ENCODE assay signal across 23 mouse cellular contexts in the genomic region with DNA sequence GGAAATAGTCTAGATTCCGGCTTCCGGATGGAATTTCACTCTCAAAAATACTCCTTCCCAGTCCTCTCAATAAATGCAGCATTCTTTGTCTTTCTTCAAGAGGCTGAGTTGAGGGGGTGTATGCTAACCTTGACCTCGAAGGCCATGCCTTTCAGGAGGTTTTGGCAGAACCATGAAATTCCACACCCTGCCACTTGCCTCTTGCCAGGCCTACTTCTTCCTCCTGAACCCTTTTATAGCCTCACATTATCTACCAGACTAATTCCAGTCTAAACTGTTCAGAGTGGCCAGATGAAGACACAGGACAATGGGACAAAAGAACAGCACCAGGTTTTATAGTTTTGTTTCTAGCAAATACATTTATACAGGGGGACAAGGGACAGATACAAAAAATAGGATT. TPM values are rescaled to one million over a fixed set of nuclear protein-coding genes. Genes with fewer than 3 reads are reported as not detected.
DNase-seq lines count a peak whose midpoint lies in the region; ATAC-seq and TF ChIP-seq lines count a peak whose summit lies in the region.
"Had no signal": no experiment of that assay in that cellular context is flagged by ENCODE, and none has a peak within 500 bp of the region (broad histone marks: within the 10 kb centered on the region; RNA-seq: fewer than 3 reads in every experiment).

No protein-coding gene starts in this region.

- no peak for TF ChIP-seq EP300 in heart, adult 2 months (IDR thresholded peaks at IDR 0.05; ENCODE audit: insufficient read depth, low read depth, low read length)

- peak in 1 of 2 experiments; percentile 12 for DNase-seq in heart, adult 2 months
- no peak for DNase-seq in heart, adult 8-10 months (ENCODE audit: low spot score)
- DNase-seq in kidney, adult 2 months: peak; percentile 2
- no peak for DNase-seq in kidney, postnatal 36 days
- DNase-seq in lung, adult 2 months: no peak
- DNase-seq in gastrocnemius, adult 18-20 months (ENCODE audit: low spot score): no peak
- DNase-seq: adrenal gland, postnatal 10 days; cerebellum, adult 9-10 months; gastrocnemius, postnatal 36 days; right cerebral cortex, postnatal 25 days; thymus, postnatal 36 days had no signal

- H3K4me1 ChIP-seq in heart, adult 2 months (ENCODE audit: control insufficient read depth, insufficient read depth, low read length): no peaks in the 10 kb centered on the region
- no peaks in the 10 kb centered on the region for H3K4me1 ChIP-seq in kidney, adult 2 months (ENCODE audit: control insufficient read depth, insufficient read depth, low read length)
- no peaks in the 10 kb centered on the region for H3K4me1 ChIP-seq in lung, embryonic 15.5 days
- no peaks in the 10 kb centered on the region for H3K4me1 ChIP-seq in lung, adult 2 months (ENCODE audit: control insufficient read depth, insufficient read depth, low read length)
- no peaks in the 10 kb centered on the region for H3K4me1 ChIP-seq in limb, embryonic 15.5 days
- H3K4me1 ChIP-seq: embryonic facial prominence, embryonic 12.5 days; forebrain, embryonic 15.5 days; midbrain, embryonic 10.5 days had no signal

- intact Hi-C loops in heart, adult 2 months (cut with DNase I): no loop called here

- H3K4me3 ChIP-seq in heart, adult 2 months: no peak overlapping the region
- no peak overlapping the region for H3K4me3 ChIP-seq in kidney, adult 2 months (ENCODE audit: insufficient read depth, low read depth, low read length)
- no peak overlapping the region for H3K4me3 ChIP-seq in lung, embryonic 15.5 days
- no peak overlapping the region for H3K4me3 ChIP-seq in lung, adult 2 months (replicated peaks; ENCODE audit: extremely low read depth, low read depth, low read length)
- H3K4me3 ChIP-seq in limb, embryonic 15.5 days: no peak overlapping the region
- H3K4me3 ChIP-seq: embryonic facial prominence, embryonic 12.5 days; forebrain, embryonic 15.5 days; layer of hippocampus, adult 2 months; midbrain, embryonic 10.5 days had no signal

- no peaks in the 10 kb centered on the region for H3K36me3 ChIP-seq in heart, adult 2 months (ENCODE audit: control insufficient read depth, insufficient read depth, low read length)
- H3K36me3 ChIP-seq in kidney, adult 2 months (ENCODE audit: control insufficient read depth, insufficient read depth, low read length): no peaks in the 10 kb centered on the region
- no peaks in the 10 kb centered on the region for H3K36me3 ChIP-seq in lung, embryonic 15.5 days
- H3K36me3 ChIP-seq in limb, embryonic 15.5 days: no peaks in the 10 kb centered on the region
- H3K36me3 ChIP-seq: embryonic facial prominence, embryonic 12.5 days; forebrain, embryonic 15.5 days; midbrain, embryonic 10.5 days had no signal

- no peaks in the 10 kb centered on the region for H3K27me3 ChIP-seq in heart, adult 2 months (ENCODE audit: control insufficient read depth, insufficient read depth, low read length)
- no peaks in the 10 kb centered on the region for H3K27me3 ChIP-seq in kidney, adult 2 months (replicated peaks; ENCODE audit: control insufficient read depth, insufficient read depth, low read length)
- no peaks in the 10 kb centered on the region for H3K27me3 ChIP-seq in lung, embryonic 15.5 days
- peaks cover under 1% of the 10 kb centered on the region; the same call in 1 of the 2 replicates for H3K27me3 ChIP-seq in limb, embryonic 15.5 days
- H3K27me3 ChIP-seq: embryonic facial prominence, embryonic 12.5 days; forebrain, embryonic 15.5 days had no signal

- H3K79me2 ChIP-seq in heart, adult 2 months (replicated peaks; ENCODE audit: control insufficient read depth, insufficient read depth, low read length): no peaks in the 10 kb centered on the region

- TF ChIP-seq POLR2A in heart, adult 2 months (IDR thresholded peaks at IDR 0.05; ENCODE audit: insufficient read depth, low read depth, low read length): no peak
- TF ChIP-seq POLR2A in kidney, adult 2 months (IDR thresholded peaks at IDR 0.05; ENCODE audit: low read depth, low read length): no peak
- TF ChIP-seq POLR2A in lung, adult 2 months (IDR thresholded peaks at IDR 0.05; ENCODE audit: borderline replicate concordance, extremely low read depth, low read depth, low read length): no peak

- H3K27ac ChIP-seq in heart, adult 2 months: peak overlapping the region; percentile 29
- H3K27ac ChIP-seq in kidney, adult 2 months (ENCODE audit: insufficient read depth, low read depth, low read length): no peak overlapping the region
- peak overlapping the region; percentile 47; the same call in 1 of the 2 replicates for H3K27ac ChIP-seq in lung, embryonic 15.5 days
- H3K27ac ChIP-seq in limb, embryonic 15.5 days: 0 out of 2 replicates have a peak overlapping the region, but pooled peaks have one; percentile 22
- H3K27ac ChIP-seq: embryonic facial prominence, embryonic 12.5 days; forebrain, embryonic 15.5 days; layer of hippocampus, adult 2 months; liver, embryonic 14.5 days; macrophage; midbrain, embryonic 10.5 days had no signal

- WGBS in heart, adult 2 months: 35% methylated on average over 3 of the region's 3 CpGs
- WGBS in kidney, adult 2 months: 41% methylated on average over 3 of the region's 3 CpGs
- 31% methylated on average over 3 of the region's 3 CpGs for WGBS in lung, embryonic 15.5 days
- 46% methylated on average over 3 of the region's 3 CpGs for WGBS in lung, adult 2 months
- WGBS in limb, embryonic 15.5 days: 28% methylated on average over 3 of the region's 3 CpGs

- TF ChIP-seq CTCF in heart, adult 2 months (IDR thresholded peaks at IDR 0.05): no peak
- no peak for TF ChIP-seq CTCF in kidney, adult 2 months (conservative IDR thresholded peaks at IDR 0.05; ENCODE audit: insufficient read depth, insufficient read length, low read depth, low read length)
- no peak for TF ChIP-seq CTCF in lung, adult 2 months (IDR thresholded peaks at IDR 0.05; ENCODE audit: insufficient read depth, low read length)

- no peaks in the 10 kb centered on the region for H3K9me3 ChIP-seq in lung, embryonic 15.5 days
- H3K9me3 ChIP-seq in limb, embryonic 15.5 days: no peaks in the 10 kb centered on the region
- H3K9me3 ChIP-seq: embryonic facial prominence, embryonic 12.5 days; forebrain, embryonic 15.5 days; midbrain, embryonic 10.5 days had no signal

- ATAC-seq in lung, embryonic 15.5 days (ENCODE audit: borderline replicate concordance, extremely low read depth, low FRiP score, low TSS enrichment): no peak
- no peak for ATAC-seq in limb, embryonic 15.5 days (ENCODE audit: insufficient number of reproducible peaks, low FRiP score, low TSS enrichment, low read depth)
- ATAC-seq: activated CD4-positive, CD25-positive, alpha-beta regulatory T cell, adult 4 months; forebrain, embryonic 15.5 days; hindbrain, embryonic 16.5 days; intestine, embryonic 16.5 days; Patski had no signal

- H3K9ac ChIP-seq in heart, adult 2 months (ENCODE audit: low read depth, low read length): no peak overlapping the region
- no peak overlapping the region for H3K9ac ChIP-seq in lung, embryonic 15.5 days
- H3K9ac ChIP-seq in limb, embryonic 15.5 days: no peak overlapping the region
- H3K9ac ChIP-seq: embryonic facial prominence, embryonic 12.5 days; forebrain, embryonic 15.5 days; liver, embryonic 14.5 days had no signal

- H3K4me2 ChIP-seq in lung, embryonic 15.5 days: no peak overlapping the region
- H3K4me2 ChIP-seq in limb, embryonic 15.5 days: no peak overlapping the region
- H3K4me2 ChIP-seq: embryonic facial prominence, embryonic 12.5 days; forebrain, embryonic 15.5 days had no signal

RNA-seq across cellular contexts. Expression of a gene that starts 14.3 kb away (rescaled TPM):
- total RNA-seq in heart, adult 2 months (2021): 10 to 100 TPM; 36.8 to 38.9 TPM
- polyA plus RNA-seq in heart, adult 2 months (2012; rRNA removed): 10.8 and 17.1 TPM in 2 replicates
- total RNA-seq in heart, adult 8-10 months (2022): 10 to 100 TPM; 34.4 to 41.6 (median 40.6) TPM
- 12.0 and 14.3 TPM in 2 replicates for polyA plus RNA-seq in kidney, adult 2 months (2012; rRNA removed)
- polyA plus RNA-seq in lung, embryonic 15.5 days (2015; fragmentation: Nextera tagmentation; extraction: Ambion mirVana): 27.0 and 27.6 TPM in 2 replicates
- polyA plus RNA-seq in lung, adult 2 months (2012; rRNA removed): 6.8 and 9.6 TPM in 2 replicates
- polyA plus RNA-seq in limb, embryonic 15.5 days (2015; fragmentation: Nextera tagmentation; extraction: Ambion mirVana): 24.3 and 25.8 TPM in 2 replicates
- total RNA-seq in gastrocnemius, adult 18-20 months (2021): 10 to 100 TPM; 37.3 to 42.7 TPM

RNA-seq across cellular contexts. Expression of a gene that starts 14.6 kb away (rescaled TPM):
- 10 to 100 TPM in 1 of 2 experiments, 1 to 10 TPM in 1; 8.4 to 10.3 TPM for total RNA-seq in heart, adult 2 months (2021)
- polyA plus RNA-seq in heart, adult 2 months (2012; rRNA removed): 8.9 and 10.1 TPM in 2 replicates
- total RNA-seq in heart, adult 8-10 months (2022): 1 to 10 TPM; 6.5 to 9.4 (median 7.5) TPM
- 9.9 and 10.3 TPM in 2 replicates for polyA plus RNA-seq in kidney, adult 2 months (2012; rRNA removed)
- polyA plus RNA-seq in lung, embryonic 15.5 days (2015; fragmentation: Nextera tagmentation; extraction: Ambion mirVana): 10.7 and 10.8 TPM in 2 replicates
- 5.7 and 7.0 TPM in 2 replicates for polyA plus RNA-seq in lung, adult 2 months (2012; rRNA removed)
- polyA plus RNA-seq in limb, embryonic 15.5 days (2015; fragmentation: Nextera tagmentation; extraction: Ambion mirVana): 10.0 and 11.5 TPM in 2 replicates
- total RNA-seq in gastrocnemius, adult 18-20 months (2021): 1 to 10 TPM; 2.0 to 2.3 TPM
